Mouse (Mus musculus): ENCODE data around the gene Zfp423. TPM values are rescaled to one million over a fixed set of nuclear protein-coding genes. Genes with fewer than 3 reads are reported as not detected.
A peak's percentile ranks its signal among the peaks of the same experiment; 100 is the strongest.

Zfp423 gene
- polyA plus RNA-seq, 1 experiment from 2014 or later, result 25.2 TPM

DNA sequence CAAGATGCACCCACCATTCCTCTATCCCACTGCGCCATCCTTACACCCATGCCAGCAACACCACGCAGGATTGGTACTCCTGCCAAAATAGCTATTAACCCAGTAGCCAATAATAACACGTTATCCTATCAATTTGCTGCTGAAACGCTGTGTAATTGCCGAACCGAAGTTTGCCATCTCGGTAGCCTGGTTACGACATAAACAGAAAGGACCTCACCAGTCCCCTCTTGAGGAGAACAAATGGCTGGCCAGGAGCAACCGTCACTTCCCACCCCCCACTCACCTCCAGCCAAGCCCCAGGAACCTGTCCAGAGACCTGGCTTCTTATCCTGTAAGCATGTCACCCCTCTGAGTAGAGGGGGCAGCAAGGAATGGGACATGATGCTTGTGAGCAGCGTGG lies 156.0 kb downstream of the Zfp423 start:
- no peak overlapping the region for H3K4me3 ChIP-seq
- no peaks in the 10 kb centered on the region for H3K27me3 ChIP-seq (ENCODE audit: poor library complexity, severe bottlenecking)
- WGBS, result 87% methylated on average over 10 of the region's 10 CpGs
- H3K27ac ChIP-seq, result peak overlapping the region; percentile 54
- 0 out of 2 replicates have a peak, but pooled peaks cover 9% of the 10 kb centered on the region for H3K36me3 ChIP-seq (replicated peaks)
- DNase-seq (ENCODE audit: extremely low spot score, low spot score), result no peak
- no peaks in the 10 kb centered on the region for H3K9me3 ChIP-seq
- H3K4me1 ChIP-seq, result peaks cover 72% of the 10 kb centered on the region

DNA sequence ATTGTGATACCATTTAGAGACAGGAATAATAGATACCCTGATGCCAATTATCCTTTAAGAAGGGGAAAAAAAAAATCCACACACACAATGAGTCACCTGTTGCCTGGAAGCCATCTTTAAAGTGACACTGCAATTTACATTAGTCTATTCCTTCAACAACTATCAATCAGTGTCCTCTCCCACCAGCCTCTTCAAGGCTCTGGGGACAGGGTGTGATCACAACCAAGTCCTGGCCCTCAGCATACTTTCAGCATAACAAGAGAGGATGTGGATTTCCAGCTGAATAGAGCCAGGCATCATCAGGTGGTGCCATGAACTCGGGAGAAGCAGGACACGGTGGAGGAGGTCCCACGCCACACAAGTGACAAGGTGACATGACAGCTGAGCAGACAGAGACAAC lies 156.8 kb downstream of the Zfp423 start:
- H3K36me3 ChIP-seq (replicated peaks), result 0 out of 2 replicates have a peak, but pooled peaks cover 7% of the 10 kb centered on the region
- no peaks in the 10 kb centered on the region for H3K9me3 ChIP-seq
- no peak for DNase-seq (ENCODE audit: extremely low spot score, low spot score)
- no peak overlapping the region for H3K4me3 ChIP-seq
- H3K4me1 ChIP-seq, result peaks cover 68% of the 10 kb centered on the region
- H3K27ac ChIP-seq, result 0 out of 2 replicates have a peak overlapping the region, but pooled peaks have one; percentile 11
- WGBS, result 79% methylated on average over 3 of the region's 3 CpGs
- no peaks in the 10 kb centered on the region for H3K27me3 ChIP-seq (ENCODE audit: poor library complexity, severe bottlenecking)

DNA sequence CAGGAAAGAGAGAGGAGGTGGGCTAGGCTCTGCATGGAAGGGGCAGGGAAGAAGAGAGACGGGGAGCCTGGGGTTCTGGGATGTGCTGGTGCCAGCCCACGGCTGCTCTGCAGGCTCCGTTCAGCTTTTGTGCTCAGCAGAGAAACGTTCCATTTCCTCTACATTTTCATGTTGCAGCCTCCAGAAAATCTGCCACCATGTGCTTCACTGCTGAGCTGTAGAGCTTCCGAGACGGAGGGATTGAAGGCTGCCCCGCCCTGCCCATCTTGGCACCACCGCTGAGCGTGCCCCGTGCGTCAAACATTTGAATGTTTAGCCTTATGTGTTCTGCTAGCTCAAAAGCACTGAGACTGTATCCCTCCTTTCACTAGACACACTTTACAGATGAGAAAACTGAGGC lies 159.3 kb downstream of the Zfp423 start:
- WGBS, result 88% methylated on average over 11 of the region's 11 CpGs
- Histone ChIP-seq H3K27me3 (ENCODE audit: poor library complexity, severe bottlenecking) (no peaks in the 10 kb centered on the region), H3K4me1 (peaks cover 56% of the 10 kb centered on the region), H3K27ac (no peak overlapping the region), H3K9me3 (no peaks in the 10 kb centered on the region), H3K36me3 (replicated peaks) (0 out of 2 replicates have a peak, but pooled peaks cover 7% of the 10 kb centered on the region), H3K4me3 (no peak overlapping the region)
- DNase-seq (ENCODE audit: extremely low spot score, low spot score), result no peak

DNA sequence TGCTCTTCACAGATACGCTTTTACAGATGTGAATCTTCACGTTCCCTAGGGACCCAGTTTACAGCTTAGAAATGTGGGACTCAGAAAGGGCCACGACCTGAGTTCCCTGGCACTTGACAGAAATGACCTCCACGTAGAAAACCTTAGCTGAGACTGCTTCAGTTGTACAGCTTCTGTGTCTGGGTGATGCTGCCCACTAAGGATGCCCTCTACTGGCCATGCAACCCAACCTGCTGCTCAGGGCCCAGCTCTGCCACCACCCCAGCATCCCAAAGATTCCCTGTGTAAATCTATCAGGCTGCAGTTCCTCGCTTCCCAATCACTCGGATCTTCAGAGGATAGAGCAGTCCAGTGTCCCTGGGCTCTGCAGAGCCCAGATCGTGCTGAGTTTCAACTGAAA lies 163.2 kb downstream of the Zfp423 start:
- Histone ChIP-seq H3K36me3 (replicated peaks) (0 out of 2 replicates have a peak, but pooled peaks cover 3% of the 10 kb centered on the region), H3K4me3 (no peak overlapping the region), H3K27me3 (ENCODE audit: poor library complexity, severe bottlenecking) (no peaks in the 10 kb centered on the region), H3K27ac (0 out of 2 replicates have a peak overlapping the region, but pooled peaks have one; percentile 44), H3K4me1 (peaks cover 37% of the 10 kb centered on the region), H3K9me3 (no peaks in the 10 kb centered on the region)
- DNase-seq (ENCODE audit: extremely low spot score, low spot score), result peak; percentile 27
- 74% methylated on average over 7 of the region's 7 CpGs for WGBS

DNA sequence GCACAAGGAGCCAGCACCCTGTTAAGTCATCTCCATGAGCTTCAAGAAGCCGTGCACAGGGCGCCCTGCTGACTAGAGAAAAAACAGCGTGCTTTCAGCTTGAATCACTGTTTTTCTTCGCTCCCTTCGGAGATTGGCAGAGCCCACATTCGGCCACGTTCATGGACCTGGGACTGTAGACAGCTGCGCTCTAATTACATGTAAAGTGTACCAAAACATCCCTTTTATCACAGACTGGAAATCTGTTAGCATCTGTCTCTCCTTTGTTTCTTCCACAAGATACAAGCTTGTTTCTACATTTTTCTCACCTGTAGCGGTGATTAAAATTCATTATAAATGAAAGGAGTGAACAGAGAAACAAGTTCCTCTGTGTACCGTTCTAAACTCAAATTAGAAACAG lies 164.8 kb downstream of the Zfp423 start:
- Histone ChIP-seq H3K36me3 (replicated peaks) (peaks cover 3% of the 10 kb centered on the region; the same call in 1 of the 2 replicates), H3K4me1 (peaks cover 33% of the 10 kb centered on the region), H3K4me3 (no peak overlapping the region), H3K9me3 (no peaks in the 10 kb centered on the region), H3K27me3 (ENCODE audit: poor library complexity, severe bottlenecking) (no peaks in the 10 kb centered on the region), H3K27ac (no peak overlapping the region)
- DNase-seq (ENCODE audit: extremely low spot score, low spot score), result no peak
- 84% methylated on average over 10 of the region's 10 CpGs for WGBS

DNA sequence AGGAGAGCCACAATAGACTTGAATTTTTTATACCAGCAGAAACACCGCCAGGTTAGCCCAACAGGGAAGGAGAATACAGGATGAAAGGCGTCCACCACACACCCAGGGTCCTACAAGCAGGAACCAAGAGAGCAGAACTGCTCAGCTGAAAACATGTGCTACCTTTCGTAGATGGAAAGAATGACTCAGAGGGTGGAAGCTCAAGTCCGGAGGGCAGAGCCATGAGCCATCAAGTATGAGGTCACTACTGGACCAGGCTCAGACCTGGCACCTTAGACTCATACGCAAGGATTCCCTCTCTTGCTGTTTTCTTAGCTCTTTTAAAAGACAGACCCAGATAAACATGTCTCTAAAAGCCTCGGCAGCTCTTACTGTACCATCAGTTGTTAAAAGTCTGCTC lies 168.3 kb downstream of the Zfp423 start:
- H3K9me3 ChIP-seq, result no peaks in the 10 kb centered on the region
- whole genome bisulfite sequencing, result 91% methylated on average over 6 of the region's 6 CpGs
- DNase-seq (ENCODE audit: extremely low spot score, low spot score), result no peak
- peaks cover 5% of the 10 kb centered on the region for H3K36me3 ChIP-seq (replicated peaks)
- H3K27me3 ChIP-seq (ENCODE audit: poor library complexity, severe bottlenecking), result no peaks in the 10 kb centered on the region
- H3K4me1 ChIP-seq, result peaks cover 52% of the 10 kb centered on the region
- 0 out of 2 replicates have a peak overlapping the region, but pooled peaks have one; percentile 20 for H3K27ac ChIP-seq
- no peak overlapping the region for H3K4me3 ChIP-seq

DNA sequence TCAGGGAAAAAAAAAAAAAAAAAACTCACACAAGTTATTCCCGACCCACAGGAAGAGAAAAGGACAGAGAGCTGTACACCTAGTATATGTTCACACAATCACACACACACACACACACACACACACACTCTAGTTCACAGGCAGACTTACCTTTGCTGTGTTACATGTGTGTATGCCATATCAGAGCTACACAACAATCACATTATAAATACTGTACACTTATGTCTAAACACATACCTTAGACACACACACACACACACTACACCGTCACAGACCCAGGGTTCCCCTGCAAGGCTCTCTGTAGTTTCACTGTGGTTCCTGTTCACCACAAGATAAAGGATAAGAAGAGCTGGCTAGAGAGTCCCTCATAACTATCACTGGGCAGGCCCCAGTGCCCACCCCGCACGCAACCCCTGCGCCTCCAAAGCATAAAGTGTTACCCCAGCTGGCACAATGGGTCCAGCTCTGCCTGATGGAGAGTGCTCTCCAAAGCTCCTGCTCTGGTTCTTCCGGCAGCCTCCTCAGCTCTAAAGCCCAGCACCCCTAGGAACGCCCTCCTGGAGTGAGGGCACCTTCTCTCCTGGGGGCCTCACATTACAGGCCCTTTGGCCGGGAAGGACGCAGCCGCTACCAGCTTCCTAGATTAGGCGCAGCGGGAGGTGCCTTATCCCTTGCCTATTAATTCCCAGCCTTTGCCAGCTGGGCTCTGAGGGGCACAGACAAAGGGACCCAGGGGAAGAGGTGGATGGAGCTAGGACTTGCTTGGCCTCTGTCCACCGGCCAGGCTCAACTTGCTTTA lies 174.6 kb downstream of the Zfp423 start:
- Histone ChIP-seq H3K36me3 (replicated peaks) (peaks cover 39% of the 10 kb centered on the region), H3K9me3 (no peaks in the 10 kb centered on the region), H3K4me1 (peaks cover 70% of the 10 kb centered on the region), H3K4me3 (peak overlapping the region; percentile 34), H3K27ac (peak overlapping the region; percentile 91), H3K27me3 (ENCODE audit: poor library complexity, severe bottlenecking) (no peaks in the 10 kb centered on the region)
- DNase-seq (ENCODE audit: extremely low spot score, low spot score), result no peak
- WGBS, result 56% methylated on average over 13 of the region's 13 CpGs

DNA sequence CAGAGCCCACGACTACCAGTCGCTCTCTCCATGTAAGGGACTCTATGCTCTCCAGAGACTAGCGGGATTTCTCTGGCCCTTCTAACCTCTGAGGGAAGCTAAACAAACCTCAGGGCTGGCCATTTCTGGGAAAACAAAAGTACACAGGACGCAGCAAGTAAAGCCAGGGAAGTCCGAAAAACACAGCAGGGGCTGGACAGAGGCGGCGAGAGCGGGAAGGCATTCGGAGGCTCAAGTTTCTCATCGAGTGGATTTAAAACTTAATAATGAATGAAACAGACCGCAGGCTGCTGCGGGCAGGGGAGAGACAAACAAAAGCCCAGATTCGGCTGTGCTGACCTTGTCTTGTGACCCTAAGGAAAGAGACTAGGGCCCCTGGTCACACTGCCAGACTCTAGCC lies 175.2 kb downstream of the Zfp423 start:
- Histone ChIP-seq H3K9me3 (no peaks in the 10 kb centered on the region), H3K4me3 (peak overlapping the region; percentile 34), H3K27me3 (ENCODE audit: poor library complexity, severe bottlenecking) (no peaks in the 10 kb centered on the region), H3K4me1 (peaks cover 71% of the 10 kb centered on the region), H3K36me3 (replicated peaks) (peaks cover 45% of the 10 kb centered on the region), H3K27ac (peak overlapping the region; percentile 91)
- 5% methylated on average over 13 of the region's 13 CpGs for WGBS
- DNase-seq (ENCODE audit: extremely low spot score, low spot score), result peak; percentile 66

DNA sequence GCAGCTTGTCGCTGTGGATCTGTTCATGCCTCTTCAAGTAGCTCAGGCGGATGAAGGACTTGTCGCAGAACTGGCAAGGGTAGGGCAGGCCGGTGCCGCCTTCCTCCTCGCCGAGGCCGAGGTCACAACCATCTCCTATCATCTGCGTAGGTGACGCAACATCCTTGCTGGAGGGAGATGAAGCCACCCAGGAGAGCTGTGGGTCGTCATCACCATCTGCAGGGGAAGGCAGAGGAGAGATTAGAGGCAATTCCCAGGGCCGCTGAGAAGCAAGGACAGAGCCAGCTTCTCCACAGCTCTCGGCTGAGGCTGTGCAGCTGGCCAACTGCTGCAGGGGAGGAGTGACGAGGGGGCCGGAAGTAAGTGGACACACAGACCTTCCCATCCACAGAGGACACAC lies 176.2 kb downstream of the Zfp423 start:
- 76% methylated on average over 15 of the region's 15 CpGs for WGBS
- Histone ChIP-seq H3K27me3 (ENCODE audit: poor library complexity, severe bottlenecking) (no peaks in the 10 kb centered on the region), H3K9me3 (no peaks in the 10 kb centered on the region), H3K36me3 (replicated peaks) (peaks cover 53% of the 10 kb centered on the region), H3K4me3 (no peak overlapping the region), H3K4me1 (peaks cover 75% of the 10 kb centered on the region), H3K27ac (peak overlapping the region; percentile 91)
- no peak for DNase-seq (ENCODE audit: extremely low spot score, low spot score)

DNA sequence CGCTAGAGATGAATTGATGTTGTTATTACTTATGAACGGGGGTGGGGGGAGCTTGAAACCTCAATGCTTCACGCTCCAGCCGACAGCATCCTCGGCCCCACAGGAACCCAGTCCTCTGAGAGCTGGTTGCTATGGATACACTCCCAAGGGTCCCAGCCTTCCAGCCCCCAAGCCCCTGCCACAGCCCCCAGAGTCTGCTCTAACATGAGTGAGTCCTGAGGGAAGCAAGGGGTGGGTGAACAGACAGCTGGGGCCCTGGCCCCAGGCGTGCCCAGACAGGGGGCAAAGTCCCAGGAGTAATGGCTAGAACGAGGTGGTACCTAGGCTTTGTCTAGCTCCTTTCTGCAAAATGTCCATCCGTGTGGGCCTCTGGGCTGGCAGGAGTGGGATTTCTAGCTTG lies 181.8 kb downstream of the Zfp423 start:
- Histone ChIP-seq H3K27me3 (ENCODE audit: poor library complexity, severe bottlenecking) (no peaks in the 10 kb centered on the region), H3K4me3 (no peak overlapping the region), H3K36me3 (replicated peaks) (peaks cover 100% of the 10 kb centered on the region), H3K4me1 (peaks cover 46% of the 10 kb centered on the region), H3K9me3 (no peaks in the 10 kb centered on the region), H3K27ac (peak overlapping the region; percentile 75)
- DNase-seq (ENCODE audit: extremely low spot score, low spot score), result peak; percentile 25
- WGBS, result 55% methylated on average over 8 of the region's 8 CpGs

DNA sequence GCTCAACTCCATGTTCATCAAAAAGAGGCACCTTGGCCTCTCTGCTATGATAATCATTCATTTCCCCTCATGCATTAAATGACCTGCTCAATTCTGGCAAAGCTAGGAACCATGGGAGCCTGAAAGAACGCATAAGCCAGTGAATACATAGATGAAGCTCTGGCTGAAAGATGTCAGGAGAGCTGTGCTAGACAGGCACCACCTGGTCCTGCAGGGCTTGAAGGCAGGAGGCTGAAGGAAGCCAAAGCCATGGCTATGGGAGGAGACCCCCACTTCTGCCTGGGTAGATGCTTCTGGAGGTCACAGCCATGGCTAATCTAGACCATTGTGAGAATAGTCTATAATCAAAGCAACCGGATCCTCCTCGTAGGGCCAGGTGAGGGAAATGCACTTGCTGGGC lies 183.5 kb downstream of the Zfp423 start:
- Histone ChIP-seq H3K27ac (no peak overlapping the region), H3K4me3 (no peak overlapping the region), H3K4me1 (peaks cover 38% of the 10 kb centered on the region), H3K27me3 (ENCODE audit: poor library complexity, severe bottlenecking) (no peaks in the 10 kb centered on the region), H3K9me3 (no peaks in the 10 kb centered on the region), H3K36me3 (replicated peaks) (peaks cover 100% of the 10 kb centered on the region)
- 92% methylated on average over 3 of the region's 3 CpGs for WGBS
- DNase-seq (ENCODE audit: extremely low spot score, low spot score), result no peak

DNA sequence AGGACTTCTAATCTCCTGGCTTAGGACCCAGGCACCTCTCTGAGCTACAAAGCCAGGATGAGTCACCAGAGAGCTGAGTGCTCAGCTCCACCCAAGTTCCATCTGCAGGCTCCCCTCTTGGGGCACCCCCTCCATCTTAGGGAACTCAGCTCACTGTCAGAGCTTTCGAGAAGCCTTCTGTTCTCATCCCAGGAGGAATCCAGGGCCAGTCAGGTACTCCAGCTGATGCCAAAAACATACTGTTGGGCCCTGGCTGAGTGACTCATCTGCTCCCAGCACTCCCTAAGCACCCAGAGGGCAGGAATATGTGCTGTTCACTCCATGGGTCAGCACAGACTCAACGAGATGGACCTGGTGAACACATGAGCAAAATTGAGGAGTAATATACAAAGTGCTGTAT lies 184.4 kb downstream of the Zfp423 start:
- DNase-seq (ENCODE audit: extremely low spot score, low spot score), result no peak
- no peak overlapping the region for H3K4me3 ChIP-seq
- H3K27me3 ChIP-seq (ENCODE audit: poor library complexity, severe bottlenecking), result no peaks in the 10 kb centered on the region
- WGBS, result 90% methylated on average over 2 of the region's 2 CpGs
- H3K27ac ChIP-seq, result no peak overlapping the region
- no peaks in the 10 kb centered on the region for H3K9me3 ChIP-seq
- peaks cover 38% of the 10 kb centered on the region for H3K4me1 ChIP-seq
- peaks cover 100% of the 10 kb centered on the region for H3K36me3 ChIP-seq (replicated peaks)

DNA sequence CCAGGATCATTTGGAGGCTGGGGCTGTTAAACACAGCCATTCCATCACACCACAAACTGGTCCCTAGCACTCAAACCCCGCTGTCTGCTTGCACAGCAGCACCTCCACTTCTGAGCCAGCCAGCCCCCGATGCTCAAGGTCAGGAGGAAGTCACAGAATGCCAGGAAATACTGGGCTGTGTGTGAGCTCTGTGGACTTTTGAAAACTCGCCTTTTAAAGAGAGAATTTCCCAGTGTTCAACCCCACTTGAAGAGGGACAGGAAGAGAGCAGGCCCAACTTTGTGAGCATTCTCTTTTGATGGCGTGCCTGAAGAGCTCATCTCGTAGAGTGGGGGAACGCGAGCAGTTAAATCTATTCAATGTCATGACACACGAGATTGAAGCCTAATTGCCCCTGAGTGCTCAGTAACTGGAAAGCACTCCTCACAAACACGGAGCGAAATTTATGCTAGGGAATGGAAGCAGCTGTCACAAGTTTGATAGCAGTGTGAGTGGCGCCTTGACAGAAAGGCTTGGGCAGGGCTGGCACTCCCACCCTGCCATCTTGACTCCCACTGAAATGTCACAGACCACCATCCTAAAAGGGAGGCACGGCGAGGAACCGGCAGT lies 186.4 kb downstream of the Zfp423 start:
- no peak for DNase-seq (ENCODE audit: extremely low spot score, low spot score)
- Histone ChIP-seq H3K27me3 (ENCODE audit: poor library complexity, severe bottlenecking) (no peaks in the 10 kb centered on the region), H3K4me3 (no peak overlapping the region), H3K36me3 (replicated peaks) (peaks cover 89% of the 10 kb centered on the region), H3K4me1 (peaks cover 43% of the 10 kb centered on the region), H3K27ac (no peak overlapping the region), H3K9me3 (no peaks in the 10 kb centered on the region)
- WGBS, result 87% methylated on average over 14 of the region's 14 CpGs

Data from forebrain, embryonic 10.5 days (tissue).